Mouse (Mus musculus) ES-CJ7 (cell line): ENCODE data around the gene Krt83.
"Not testable (repeated sequence)": the region's sequence is repeated elsewhere in the genome, so short reads cannot be mapped to it uniquely, and the experiment has no call there.

Experiments
- DNase-seq: peaks from one replicate; pipeline ENCODE4 v3.0.0; 2011; ENCODE audit warnings: low read depth, low spot score

Krt83 gene

DNA sequence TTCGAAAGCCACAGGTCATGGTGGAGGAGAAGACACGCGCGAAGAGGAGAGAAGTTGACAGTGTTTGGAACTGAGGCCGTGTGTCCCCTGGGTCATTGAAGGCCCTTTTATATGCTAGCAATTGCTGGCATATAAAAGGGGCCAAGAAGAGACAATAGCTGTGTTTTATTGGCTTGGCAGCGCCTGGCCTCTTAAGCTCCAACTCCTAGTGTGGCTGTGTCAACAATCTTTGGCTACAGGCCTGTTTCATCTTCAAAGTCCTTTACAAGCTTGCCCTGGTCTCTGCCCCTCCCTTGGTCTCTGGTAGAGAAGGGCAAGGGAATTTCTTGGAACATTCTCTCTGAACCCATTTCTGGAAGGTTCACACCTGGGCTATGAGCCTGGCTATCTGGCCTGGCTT, at the start of gene Krt83:
Krt83 (minus strand) TSS at position 82 of the 400 bp plus-strand sequence.
- no peak for DNase-seq

DNA sequence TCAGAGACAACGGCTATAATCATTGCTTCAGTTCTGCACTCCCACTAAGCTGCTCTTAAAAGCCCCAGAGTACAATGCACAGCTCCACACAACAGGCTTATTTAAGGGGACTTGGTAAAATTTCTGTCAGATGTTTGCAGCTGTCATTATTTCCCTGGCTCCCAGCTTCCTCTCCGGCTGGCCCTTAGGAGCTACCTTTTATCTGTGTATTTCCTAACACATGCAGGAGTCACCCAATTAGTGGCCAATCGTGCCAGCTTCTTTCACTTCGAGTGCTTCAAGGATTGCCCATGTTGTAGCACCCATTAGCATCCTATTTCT, 47.2 kb upstream of the Krt83 start:
- no peak for DNase-seq

DNA sequence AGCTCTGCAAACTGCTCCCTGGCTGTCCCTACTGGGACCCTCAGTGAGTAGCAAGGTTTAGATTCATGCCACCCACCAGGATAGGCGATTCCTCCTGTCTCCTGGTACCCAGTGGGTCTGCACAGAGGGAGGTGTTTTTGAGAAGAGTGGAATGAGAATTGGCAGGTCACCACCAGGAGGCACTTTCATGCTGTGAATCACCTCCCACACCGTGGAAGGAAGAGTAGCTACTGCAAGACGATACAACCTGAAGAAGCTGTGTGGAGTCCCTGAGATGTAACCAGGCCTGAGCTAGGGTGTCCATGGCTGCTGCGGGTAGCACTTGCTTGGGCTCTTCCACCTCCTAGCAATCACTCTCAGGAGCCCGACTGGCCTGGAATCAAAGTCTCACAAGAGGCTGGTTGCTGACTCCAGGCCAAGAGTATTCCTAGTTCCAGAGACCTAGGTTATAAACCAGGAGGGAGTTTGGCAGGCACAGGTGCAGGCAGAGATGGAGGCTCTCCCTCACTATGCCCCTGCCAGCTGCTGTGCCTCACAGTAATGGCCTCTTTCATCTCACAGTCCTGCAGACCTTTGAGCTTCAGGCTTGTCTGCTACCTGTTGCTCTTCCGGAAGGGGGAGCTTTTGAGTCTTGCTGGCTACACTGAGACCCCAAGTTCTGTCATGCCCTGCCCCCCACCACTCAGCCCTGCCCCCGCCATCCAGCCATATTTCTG, 46.7 kb upstream of the Krt83 start:
- no peak for DNase-seq

DNA sequence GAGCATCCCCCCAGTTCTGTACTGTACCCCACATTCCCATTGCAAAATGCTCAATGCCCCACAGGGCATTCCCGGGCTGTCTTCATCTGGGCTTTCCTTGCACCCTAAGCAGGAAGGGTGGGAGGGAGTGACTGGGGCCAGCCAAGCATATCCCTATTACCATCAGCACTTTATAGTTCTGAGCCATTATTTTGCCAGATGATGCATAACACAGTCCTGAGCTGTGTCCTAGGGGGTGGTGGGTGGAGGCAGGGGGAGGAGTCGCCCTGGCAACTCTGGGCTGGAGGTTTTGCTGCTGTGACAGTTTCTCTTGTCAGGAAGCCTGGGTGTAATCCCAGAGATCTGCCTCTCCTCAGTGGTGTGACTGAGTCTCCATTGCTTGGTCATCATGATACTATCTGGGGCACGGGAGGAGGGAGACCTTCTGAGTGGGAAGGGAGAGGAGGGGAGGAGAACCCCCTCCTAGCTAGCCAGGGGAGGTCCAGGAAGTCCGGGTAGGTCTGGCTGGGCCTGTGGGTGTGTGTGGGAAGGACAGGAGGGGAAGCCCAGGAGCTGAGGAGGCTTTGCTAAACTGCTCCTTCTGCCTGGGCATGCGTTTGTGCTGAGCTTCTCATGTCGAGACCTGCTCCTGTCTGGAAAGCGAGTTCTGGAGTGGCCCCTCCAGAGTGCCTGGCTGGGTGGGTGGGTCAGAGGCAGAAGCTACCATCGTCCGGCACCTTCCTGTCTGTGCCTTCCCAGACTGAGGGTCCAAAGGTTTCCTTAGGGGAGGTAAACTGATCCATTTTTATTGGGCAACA, 44.9 kb upstream of the Krt83 start:
- DNase-seq = no peak

DNA sequence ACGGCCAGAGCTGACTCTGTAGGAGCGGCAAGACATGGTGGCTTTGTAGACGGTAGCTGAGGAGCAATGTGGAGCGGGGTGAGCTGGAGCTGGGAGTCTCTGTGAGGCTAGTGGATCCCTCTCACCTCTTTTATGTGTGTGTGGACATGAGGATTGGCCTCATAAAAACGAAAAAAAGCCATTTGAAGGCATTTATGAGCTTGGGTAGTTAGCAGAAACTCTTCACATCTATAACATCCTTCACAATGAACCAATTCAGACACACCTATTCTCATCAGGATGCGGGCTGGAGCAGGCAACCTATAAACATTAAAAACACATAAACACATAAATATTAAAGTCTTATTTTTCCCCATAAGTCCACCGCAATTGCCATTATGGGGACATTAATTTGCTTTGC, 41.4 kb upstream of the Krt83 start, which contains the start of gene Krt84:
Krt84 (minus strand) TSS at position 101 of the 400 bp plus-strand sequence.
- no peak for DNase-seq

DNA sequence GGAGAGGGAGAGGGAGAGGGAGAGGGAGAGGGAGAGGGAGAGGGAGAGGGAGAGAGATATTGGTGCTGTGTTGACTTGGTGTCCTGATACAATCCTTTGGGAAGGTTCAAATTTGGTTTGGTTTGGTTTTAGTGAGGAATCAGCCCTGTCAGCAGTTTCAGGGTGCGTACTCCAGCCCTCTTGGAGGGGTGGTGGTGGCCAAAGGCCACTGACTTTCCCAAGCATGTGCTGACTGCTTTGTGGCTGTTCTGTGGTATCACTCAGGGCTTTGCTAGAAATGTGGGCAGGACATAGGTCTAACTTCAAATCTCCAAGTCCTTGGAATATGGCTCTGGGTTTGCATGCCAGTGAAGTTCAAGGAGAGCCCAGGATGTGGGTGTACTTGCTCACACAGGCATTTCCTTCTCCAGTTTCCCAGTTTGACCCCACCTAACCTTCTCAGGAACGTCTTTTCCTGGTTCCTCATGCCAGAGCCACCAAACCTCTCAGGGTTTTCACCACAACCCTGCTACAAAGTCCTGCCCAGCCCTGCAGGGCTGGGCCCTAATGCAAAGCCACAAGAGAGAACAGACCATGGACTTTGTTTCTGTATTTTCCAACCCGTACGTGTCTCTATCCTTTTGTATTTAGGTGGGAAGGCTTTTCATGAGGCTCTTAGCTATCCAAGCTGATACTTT, 31.4 kb upstream of the Krt83 start:
- no peak for DNase-seq

DNA sequence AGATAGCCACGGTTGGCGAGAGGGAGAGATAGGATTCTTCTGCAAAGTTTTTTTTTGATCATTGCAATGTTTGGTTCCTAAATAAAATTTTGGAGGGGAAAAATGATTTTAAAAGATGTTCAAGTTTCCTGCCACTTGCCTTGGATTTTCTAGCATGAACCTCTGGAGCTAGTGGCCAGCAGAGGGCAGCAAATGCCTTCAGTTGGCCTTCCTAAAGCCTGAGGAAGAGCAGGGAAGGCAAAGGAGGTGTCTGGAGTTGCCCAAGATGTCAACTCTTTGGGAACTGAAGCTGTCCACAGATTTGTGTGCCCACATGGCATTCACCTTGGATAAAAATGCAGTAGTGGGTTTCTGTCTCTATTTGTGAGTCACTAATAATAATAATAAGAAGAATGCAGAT, 28.5 kb upstream of the Krt83 start:
- DNase-seq = peak; percentile 55

DNA sequence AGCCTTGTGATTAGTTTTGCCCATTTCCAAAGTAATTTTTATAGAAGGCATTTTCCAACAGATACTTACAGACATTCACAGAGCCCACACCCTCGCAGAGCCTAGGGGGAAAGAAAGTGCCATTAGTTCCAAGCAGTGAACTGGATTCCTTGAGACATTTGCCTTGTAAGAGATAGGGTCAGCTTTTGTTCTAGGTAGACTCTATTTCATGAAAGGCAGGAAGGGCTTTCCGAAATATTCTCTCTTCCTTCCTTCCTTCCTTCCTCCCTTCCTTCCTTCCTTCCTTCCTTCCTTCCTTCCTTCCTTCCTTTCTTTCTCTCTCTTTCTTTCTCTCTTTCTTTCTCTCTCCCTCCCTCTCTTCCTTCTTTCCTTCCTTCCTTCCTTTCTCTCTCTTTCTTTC, 25.8 kb upstream of the Krt83 start, which contains the start of gene Gm49425:
Gm49425 (minus strand) TSS at position 101 of the 400 bp plus-strand sequence.
- DNase-seq = not testable (repeated sequence)

DNA sequence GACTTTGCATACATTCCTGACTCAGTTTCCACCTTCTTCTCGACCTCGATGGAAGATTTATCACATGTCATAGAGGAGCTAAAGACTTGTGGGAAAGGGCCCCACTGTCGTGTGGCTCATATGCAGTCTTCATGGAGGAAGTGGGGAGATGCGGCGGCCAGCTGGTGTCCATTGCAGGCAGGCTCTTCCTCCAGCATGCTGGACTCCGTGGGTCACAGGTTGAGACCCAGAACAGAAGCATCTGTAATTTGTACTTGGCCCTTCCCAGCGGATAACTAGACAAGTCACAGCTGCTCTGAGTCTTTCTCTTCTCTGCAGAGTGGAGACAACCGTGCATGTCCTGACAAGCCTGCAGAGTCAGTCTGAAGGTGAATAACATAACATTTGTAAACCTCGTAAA, 16.9 kb upstream of the Krt83 start:
- no peak for DNase-seq

DNA sequence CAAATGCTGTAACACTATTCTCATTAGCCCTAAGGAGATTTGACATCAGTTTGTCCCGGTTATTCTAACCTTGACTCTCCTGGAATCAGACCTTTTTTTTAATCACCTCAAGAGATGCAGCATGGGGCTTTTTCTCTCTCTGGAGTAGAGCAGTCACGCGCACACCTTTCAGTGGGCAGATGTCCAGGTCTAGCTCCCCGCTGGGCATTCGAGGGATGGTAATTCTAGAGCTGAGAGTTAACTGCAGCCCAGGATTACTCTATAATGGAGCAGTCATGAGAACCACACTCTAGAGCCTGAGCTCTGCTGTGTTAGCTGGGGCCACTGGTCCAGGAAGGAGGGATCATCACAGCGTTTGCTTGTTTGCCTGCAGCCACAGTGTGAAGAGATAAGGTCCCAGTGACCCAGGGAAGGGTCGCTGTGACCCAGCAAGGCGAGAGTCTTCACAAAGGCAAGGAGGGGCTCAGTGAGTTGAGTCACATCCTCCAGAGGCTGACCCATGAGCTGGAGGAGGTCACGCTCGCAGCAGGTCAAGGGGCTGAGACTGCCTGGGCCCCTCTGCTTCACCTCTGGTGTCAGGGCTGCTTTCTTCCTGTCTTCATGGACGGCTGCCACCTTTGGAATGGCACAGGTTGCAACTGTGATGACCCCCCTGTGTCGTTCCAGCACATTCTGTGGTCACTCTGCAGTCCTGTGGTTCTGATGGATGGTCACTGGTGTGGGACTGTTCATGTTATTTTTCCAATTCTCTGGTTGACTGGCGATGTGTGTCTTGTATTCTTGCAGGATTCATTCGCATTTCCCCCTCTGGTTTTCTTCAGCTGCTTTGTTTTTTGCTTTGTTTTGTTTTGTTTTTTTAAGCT, 15.8 kb upstream of the Krt83 start:
- no peak for DNase-seq

DNA sequence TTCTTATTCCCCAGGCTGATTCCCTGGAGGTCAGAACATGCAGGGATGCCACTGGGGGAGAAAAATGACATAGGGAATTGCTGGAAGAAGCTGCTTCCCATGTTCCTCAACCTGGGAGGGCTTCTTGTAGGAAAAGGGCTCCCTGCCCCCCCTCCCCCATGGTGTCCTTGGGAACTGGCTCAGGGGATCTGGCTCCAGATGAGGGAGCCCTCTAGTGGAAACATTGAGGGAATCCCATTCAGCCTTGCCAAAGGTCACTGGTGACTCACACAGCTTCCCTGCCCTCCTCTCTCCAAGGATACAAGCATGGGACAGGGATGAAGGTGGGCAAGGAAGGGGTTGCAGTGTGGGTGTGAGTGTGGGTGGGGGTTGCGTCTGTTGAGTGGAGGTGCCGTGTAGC, 5.9 kb upstream of the Krt83 start:
- peak; percentile 40 for DNase-seq

DNA sequence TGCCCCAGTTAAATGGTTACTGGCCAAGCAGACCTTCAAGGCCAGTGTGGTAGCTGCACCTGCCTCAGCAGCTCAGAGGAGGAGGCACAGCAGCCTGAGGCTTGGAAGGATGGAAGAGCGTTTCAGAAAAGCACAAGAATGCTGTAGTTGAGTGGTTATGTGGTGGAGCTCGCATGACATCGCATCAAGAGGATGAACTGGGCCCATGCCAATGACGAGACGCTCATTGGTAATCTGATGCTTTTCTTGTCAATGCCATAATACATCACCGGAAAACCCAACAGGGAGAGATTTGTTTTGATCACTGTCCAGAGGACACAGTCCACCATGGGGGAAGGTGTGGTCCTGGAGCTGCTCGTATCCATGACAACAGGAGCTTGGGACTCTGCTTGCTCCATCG, 4.0 kb upstream of the Krt83 start:
- DNase-seq = no peak

DNA sequence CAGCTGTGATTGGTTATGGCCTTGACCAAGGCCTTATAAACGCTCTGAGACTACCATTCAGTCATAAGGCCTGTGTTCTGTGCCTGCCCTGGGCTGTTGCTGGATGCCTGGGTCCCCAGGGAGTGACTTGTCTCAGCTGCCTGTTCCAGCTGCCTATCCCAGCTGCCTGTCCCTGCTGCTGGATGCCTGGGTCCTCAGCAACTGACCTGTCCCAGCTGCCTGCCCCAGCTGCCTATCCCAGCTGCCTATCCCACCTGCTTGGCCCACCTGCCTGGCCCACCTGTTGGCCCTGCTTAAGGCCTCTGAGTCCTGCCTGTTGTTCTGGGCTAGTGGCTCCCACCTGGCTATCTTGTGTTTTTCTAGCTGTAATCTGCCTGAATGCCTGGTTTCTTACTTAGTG, 2.9 kb upstream of the Krt83 start:
- no peak for DNase-seq

DNA sequence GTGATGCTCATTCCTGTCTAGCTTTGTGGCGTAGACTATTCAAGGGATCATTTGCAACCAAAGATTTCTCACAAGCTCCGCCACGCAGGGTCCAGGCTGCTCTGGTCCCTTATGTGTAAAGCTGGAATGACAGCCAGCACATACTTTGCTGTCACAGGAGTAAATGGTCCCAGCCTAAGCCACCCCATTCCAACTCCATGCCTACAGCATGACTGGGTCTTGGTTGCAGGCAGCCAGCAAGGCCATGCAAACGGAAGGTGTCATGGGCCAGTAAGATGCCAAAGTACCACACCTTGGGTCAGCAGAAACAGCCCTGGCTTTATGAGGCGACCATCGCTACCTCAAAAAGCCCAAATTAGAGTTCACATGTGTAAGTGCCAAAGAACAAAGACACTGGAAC, 2.4 kb upstream of the Krt83 start:
- DNase-seq = no peak

DNA sequence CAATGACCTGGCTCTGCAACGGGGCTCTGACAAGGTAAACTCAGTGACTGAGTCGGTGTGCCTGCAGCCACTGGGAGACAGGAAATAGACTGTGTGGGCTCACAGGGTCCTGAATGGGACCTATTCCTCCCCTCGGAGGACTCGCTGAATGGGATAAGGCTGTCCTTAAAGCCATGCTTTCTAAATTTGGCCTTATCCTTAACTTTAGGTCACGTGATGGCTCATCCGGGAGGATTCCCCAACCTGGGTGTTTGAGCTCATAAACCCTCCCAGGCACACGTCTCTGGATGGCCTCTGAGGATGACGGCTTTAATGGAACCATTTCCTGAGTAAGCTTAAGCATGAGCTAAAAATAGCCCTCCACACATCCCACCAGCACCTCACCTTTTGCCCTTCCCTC, 1.4 kb upstream of the Krt83 start:
- peak; percentile 11 for DNase-seq

DNA sequence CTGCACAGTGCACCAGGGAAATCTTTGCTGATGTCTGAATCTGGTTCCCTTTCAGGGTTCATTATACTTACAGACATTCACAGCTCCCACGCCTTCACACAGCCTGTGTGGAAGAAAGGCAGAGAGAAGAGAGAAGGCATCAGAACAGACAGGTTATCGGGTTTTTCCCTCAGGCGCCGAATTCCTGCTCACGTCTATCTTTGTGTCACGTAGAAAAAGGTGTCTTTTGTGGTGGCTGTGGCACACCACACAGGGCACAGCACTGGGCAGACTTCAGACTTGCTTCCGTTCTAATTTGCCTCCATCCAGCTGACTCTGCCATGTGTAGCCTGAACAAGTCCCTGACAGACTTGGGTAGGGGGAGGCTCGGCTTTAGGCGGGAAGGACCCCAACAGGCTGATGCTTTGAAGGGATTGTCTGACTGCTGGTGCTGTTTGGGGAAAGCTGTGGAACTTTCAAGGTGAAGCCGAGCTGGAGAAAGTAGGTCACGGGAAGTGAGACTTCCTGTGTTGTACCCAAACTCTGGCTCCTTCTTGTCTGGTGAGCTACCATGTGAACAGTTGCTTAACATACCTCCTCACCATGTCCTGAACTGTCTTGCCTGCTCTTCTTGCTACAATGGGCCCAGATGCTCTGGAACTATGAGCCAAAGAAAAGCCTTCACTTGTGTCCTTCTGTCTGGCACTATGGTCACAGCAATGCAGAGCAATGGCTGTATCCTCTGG, 5.2 kb downstream of the Krt83 start:
- no peak for DNase-seq

DNA sequence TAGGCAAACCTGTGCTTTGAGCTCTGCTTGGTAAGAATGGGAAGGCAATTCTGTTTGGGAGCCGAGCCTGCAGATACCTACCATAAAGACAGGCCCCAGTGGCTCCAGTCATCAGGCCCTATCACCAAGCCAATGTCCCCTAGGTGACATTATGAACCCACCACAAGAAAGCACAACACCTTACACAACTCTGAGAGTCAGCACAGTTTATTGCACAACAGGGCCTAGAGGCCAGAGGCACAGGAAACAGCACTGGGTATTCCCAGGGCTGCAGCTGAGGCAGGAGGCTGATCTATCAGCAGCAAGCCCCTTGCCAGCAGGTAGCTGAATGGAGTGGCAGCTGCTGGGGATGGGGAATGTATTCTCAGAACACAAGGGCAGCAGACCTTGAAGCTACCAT, 6.4 kb downstream of the Krt83 start:
- DNase-seq = no peak

DNA sequence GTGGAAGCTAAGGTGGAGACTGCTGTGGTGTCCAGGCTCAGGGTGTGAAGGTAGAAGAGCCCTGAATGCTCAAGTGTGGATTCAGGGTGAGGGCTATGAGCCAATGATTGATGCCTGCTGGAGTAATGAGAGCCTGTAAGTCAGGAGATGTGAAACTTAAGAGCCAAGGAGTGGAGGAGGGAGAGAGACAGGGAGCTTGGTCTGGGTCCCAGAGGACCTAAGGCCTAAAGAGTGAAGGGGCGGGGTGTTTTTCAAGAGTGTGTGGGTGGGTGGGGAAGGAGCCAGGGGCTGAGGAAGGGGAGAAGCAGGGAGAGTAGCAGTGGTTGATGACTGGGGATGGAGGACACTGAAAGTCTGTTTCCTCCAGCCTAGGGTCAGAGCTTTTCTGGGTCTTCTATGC, 7.7 kb downstream of the Krt83 start:
- DNase-seq = no peak

DNA sequence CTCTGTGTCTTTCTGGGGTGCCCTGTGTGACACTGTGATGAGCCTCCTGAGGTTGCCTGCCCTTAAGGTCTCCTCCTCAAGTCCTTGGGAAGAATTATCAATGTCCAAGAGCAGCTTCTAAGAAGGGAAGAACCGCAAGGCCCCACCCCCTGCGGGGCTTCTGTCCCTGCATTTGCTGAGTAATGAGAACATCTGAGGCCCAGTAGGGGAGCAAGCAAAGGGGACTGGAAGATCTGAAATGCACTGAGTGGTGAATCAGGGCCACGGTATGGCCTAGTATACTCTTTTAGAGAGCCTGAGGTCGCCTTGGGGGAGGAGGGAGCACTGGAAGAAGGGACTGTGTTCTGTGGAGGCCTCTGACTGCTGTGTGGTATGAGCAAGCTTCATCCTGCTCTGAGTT, 9.3 kb downstream of the Krt83 start:
- DNase-seq = no peak

DNA sequence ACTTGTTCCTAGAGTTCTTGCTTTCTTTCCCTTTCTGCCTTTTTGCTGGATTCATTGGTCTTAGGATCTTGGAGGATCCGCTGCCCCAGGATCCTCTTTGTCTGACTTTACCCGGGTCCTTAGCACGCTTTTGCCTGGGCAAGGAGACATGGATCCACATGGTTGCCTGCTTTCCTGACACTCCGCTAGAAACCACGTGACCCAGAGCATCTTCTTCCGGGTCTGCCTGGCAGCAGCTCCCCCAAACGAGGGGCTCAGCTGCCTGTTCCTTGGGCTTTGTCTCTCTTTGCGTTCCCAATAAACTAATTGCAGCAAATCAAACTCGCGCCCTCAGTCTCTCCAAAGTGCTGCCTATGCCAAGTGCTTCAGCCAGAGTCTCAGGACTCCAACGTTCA, 11.6 kb downstream of the Krt83 start:
- no peak for DNase-seq
